Mouse (Mus musculus): ENCODE measurements around the gene Trappc13.

GRCm38 (mm10) chr13:104123662-104124381 is 54.4 kb downstream of the Trappc13 start:
- TF ChIP-seq CTCF (IDR thresholded peaks at IDR 0.05) (no peak), EP300 (IDR thresholded peaks at IDR 0.05; ENCODE audit: insufficient read depth, low read depth, low read length) (no peak), POLR2A (IDR thresholded peaks at IDR 0.05; ENCODE audit: insufficient read depth, low read depth, low read length) (no peak)
